Mouse (Mus musculus) ovary, postnatal 10 days (tissue): ENCODE results near the gene Notch4.
"Not testable (repeated sequence)": the region's sequence is repeated elsewhere in the genome, so short reads cannot be mapped to it uniquely, and the experiment has no call there.

ENCODE experiments used
- DNase-seq: peaks from one replicate; pipeline ENCODE4 v3.0.0; 2022; ENCODE audit warnings: low spot score

The Notch4 gene

DNA sequence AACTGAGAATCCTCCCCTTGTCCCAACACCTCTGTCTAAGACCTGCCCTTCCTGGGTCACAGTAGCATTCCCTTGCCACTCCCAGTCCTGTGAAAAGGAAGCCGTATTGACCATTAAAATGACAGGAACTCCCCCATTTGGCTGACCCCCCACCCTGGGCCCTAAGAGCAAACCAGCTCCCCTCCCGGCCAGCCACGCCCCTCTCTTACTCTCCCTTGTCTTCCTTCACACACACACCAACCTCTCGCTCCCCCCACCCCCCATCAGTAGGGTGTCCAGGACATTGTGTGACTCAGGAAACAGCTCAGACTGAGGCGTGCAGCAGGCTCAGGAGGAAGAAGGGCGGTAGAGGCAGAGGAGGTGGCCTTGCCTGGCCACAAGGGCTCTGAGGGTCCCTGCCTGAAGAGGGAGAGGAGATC, at the start of gene Notch4:
TSS of gene Notch4 (plus strand) at position 266 of the 419 bp plus-strand sequence.
- DNase-seq: no peak

DNA sequence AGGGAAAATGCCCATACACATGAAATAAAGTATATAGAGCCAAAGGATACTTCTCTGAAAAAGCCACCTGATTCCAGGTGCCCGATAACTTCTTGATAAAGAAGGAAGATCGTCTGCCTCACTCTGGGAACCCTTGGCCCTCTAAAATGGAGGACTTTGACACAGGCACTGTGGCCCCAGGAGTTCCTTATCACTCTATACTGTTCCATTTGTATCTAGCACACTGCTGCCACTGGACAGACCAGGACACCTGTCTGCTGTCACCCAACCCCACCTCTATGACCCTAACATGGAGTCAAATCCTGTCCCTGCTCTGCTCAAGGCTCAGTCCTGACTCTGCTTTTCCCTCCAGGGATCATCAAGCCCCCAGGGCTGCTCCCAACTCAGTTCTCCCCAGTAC, 47.6 kb upstream of the Notch4 start:
- no peak for DNase-seq

DNA sequence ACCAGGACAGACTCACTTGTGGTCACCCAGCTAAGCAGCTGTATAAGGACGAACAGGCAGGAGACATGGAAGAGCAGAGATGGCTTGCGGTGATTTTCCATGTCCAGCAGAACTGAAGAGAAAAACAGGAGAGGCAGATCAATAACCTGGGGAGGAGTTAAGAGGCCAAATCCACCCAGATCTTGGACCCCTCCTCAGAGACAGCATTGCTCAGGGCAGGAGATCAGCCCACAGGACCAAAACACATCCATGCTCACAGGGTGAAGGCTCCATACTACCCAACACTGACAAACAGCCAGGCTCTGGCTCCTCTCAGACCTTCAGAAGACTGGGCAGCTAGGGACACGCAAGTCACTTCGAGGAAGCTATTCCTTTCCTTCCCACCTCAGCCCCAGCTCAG, 46.8 kb upstream of the Notch4 start, which contains the start of gene Btnl6:
TSS of gene Btnl6 (minus strand) at position 101 of the 400 bp plus-strand sequence.
- no peak for DNase-seq

DNA sequence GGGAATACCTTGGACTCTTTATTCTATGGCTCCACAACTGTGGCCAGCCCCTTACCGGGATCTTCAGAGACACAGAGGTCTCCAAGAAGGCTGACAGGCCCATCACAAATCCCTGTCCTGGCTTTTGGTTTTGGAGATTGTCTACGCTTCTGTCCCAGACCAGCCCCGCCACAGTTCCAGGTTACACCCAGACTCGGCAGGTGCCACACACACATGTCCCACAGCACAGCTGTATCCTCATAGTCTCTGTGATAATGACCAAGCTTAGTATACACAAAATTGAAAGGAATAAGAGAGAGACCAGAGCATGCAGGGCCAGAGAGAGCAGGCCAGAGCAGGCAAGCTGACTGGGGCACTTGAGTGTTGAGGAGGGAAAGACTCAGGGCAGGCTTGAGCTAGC, 46.3 kb upstream of the Notch4 start:
- no peak for DNase-seq

DNA sequence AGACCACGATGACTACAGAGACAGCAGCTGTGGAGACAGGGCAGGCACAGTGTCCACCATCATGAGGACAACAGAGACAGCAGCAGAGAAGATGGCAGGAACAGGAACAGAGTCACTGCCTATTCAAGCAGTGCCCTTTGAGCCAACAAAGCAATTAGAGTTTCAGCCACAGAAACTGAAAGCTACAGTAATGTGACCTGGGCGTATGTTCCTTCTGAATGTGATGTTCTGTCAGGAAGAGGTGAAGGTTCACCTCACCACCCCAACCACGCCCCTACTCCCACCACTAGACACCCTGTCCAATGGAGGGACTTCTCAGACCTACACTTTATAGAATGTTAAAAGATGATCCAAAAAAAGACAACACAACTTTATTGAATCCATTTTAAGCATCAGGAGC, 45.5 kb upstream of the Notch4 start:
- not testable (repeated sequence) for DNase-seq

DNA sequence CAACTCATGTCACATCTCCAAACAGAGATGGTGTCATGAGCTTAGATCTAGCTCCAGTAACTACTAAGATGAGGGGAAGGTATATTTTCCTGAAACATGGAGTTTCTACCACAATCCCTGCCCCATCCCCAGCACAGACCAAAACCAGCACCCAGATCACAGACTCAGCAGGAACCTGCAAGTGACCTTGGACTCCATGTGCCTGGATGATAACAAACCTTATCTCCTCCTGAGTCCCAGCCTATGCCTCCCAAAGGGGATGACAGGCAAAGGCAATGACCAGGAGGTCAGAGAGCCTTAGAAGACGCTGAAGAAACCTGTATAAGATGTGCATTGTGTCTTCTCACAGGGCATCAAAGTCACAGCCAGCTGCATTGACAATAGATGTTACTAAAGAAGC, 45.1 kb upstream of the Notch4 start:
- no peak for DNase-seq

DNA sequence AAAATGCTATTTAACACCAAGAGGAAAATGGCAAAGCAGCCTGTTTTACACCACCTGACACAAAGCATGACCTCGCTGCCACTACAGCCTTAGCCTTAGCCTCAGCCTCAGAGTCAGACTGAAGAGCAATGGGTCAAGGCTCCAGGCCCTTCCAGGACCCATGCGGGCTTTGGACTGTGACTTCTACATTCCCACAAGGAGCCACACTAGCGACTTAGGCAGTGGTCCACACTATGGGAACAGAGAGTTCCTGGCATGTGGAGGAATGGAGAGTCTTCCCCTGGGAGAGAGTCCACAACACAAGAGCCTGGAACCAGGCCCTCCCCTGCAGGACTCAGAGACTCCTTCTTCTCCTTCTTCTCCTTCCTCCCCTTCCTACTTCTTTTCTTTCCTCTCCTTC, 31.4 kb upstream of the Notch4 start:
- no peak for DNase-seq

DNA sequence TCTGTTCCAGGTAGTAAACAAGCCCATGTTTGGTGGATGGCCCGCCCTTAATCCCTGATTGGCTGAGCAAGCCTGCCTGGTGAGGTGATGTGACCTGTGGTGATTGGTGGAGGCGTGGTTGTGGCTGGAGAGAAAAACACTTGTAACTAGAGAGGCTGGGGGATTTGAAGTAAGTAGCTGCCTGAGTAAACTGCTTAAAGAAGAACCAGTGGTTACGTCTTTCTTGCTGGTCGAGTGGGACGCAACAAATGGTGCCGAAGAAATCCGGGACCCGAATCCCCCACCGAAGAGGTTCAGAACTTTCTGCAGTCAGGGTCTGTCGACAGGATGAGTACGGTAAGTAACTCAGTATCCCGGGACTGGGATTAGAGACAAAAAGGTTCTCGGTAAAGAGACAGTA, 20.5 kb upstream of the Notch4 start:
- not testable (repeated sequence) for DNase-seq

DNA sequence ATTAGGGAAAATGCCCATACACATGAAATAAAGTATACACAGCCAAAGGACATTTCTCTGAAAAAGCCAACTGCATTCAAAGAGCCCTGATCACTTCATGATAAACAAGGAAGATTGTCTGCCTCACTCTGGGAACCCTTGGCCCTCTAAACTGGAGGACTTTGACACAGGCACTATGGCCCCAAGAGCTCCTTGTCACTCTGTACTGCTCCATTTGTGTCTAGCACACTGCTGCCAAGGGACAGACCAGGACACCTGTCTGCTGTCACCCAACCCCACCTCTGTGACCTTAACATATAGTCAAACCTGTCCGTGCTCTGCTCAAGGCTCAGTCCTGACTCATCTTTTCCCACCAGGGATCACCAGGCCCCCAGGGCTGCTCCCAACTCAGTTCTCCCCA, 17.3 kb upstream of the Notch4 start:
- no peak for DNase-seq

DNA sequence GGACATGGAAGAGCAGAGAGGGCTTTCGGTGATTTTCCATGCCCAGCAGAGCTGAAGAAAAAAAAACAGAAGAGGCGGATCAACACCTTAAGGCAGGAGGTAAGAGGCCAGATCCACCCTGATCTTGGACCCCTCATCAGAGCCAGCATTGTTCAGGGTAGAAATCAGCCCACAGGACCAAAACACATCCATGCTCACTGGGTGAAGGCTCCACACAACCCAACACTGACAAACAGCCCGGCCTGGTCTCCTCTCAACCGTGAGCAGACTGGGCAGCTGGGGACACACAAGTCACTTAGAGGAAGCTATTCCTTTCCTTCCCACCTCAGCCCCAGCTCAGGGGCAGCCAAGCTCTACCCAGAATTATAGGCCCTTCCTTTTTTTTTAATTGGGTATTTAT, 16.5 kb upstream of the Notch4 start:
- no peak for DNase-seq

DNA sequence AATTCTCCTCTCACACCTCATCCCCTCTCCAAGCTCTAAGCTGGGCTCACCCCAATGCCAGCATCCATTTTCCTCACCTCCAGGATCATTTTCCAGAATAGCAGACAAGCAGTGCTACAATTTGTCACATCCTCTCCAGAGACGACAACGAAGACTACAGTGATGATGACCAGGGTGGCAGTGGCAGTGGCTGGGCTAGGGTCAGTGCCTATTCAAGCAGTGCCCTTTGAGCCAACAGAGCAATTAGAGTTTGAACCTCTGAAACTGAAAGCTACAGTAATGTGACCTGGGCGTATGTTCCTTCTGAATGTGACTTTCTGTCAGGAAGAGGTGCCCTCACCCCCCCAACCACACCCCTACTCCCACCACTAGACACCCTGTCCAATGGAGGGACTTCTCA, 14.9 kb upstream of the Notch4 start:
- DNase-seq: no peak

DNA sequence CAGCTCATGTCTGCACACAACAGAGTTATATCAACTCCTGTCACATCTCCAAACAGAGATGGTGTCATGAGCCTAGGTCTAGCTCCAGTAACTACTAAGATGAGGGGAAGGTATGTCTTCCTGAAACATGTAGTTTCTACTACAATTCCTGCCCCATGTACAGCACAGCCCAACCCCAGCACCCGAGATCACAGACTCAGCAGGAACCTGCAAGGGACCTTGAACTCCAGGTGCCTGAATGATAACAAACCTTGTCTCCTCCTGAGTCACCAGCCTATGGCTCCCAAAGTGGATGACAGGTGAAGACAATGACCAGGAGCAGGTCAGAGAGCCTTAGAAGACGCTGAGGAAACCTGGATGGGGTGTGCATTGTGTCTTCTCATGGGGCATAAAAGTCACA, 14.2 kb upstream of the Notch4 start:
- no peak for DNase-seq

DNA sequence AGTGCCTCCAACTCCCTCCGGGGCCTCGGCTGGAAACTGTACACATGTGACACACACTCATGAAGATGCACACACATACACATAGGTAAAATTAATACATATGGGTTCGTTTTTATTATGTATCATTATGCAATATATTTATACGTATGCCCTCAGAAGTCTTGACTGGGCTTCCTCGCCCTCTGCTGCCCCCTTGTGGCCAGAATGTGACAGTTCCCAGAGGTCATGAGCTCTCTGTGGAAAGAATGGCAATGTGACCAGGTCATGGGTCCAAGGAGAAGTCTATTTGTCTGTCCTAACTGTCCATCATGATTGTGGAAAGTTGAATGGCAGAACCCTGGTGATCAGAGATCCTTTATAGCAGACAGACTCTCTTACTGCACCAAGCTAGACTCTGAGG, 8.6 kb upstream of the Notch4 start:
- peak; percentile 64 for DNase-seq

DNA sequence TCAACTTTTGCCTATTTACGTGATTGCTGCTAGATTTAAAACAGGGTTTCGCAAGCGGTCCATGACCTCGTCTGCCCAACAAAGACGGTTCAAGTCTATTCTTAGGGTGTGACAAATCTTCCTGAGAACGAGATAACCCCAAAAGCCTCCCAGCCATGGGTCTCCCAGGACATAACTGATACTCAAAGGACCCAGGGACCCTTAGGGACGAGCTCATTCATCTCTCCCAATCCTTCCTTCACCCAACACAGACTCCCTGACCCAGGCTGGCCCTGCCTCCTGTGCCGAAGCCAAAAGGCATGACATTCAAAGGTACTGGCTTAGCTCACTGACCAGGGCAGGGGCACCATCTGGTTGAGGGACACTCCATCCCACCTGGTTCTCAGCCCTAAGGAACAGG, 7.7 kb upstream of the Notch4 start:
- DNase-seq: no peak

DNA sequence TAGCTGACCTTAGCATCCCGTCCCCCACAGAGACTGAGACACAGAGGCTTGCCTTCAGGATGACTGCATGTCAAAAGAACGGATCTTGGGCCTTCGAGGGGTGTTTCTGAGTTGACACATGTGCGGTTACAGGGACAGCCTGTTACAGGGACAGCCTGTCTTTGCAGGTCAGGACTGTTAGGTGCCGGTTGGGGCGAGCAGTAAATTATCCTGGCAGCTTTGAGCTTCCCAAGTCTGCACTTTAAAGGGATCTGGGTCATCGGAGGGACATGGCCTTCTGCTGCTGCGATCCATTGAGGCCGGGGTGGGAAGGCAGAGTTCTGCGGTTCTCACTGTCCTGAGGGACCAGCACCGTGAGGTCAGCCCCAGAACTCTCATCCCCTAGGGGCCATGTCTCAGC, 6.7 kb upstream of the Notch4 start:
- no peak for DNase-seq

DNA sequence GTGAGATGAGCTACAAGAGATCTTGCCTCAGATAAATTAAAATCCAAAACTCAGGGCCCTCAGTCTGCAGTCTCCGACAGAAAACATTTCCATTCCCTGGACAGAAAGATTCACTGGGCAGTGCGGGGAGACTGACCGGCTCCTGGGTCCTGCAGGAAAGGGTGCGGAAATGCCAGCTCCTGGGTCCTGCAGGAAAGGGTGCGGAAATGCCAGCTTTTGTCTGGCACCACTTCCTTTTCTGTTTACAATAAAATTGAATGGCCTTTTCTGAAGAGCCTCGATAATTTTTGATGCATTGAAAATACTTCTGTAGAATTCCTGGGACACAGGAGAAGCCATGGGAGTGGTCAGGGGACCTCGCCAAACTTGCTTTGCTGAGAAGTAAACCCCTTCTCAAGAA, 5.0 kb upstream of the Notch4 start:
- no peak for DNase-seq

DNA sequence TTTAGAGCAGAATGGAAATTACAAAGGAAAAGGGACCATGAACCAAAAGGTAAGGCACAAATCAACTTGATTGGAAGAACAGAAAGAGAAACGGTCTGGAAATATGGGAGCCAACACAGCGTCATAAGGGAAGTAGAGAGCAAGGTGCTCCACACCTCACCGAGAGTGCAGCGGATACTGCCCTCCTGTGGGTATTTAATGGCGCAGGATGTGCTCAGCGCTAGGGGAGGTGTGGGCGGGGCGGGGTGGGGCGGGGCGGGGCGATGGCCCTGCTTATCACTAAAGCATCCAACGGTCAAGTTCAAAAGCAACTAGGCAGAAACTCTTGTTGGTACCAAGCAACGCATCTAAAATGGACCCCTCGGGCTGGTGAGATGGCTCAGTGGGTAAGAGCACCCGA, 4.2 kb upstream of the Notch4 start:
- no peak for DNase-seq

DNA sequence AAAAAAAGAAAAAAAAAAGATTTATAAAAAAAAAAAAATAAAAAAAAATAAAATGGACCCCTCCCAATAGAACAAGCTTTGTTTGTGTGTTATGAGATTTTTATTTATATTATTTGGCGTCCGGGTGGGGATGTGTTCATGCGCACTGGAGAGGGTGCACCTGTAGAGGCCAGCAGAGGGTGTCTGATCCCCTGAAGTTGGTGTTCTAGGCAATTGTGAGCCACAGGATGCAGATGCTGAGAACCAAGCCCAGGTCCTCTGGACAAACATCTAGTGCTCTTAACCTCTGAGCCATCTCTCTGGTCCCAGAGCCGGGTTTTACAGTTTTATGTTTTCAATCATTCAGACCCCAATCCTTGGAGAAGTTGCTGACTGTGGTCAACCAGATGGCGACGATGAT, 3.6 kb upstream of the Notch4 start:
- no peak for DNase-seq

DNA sequence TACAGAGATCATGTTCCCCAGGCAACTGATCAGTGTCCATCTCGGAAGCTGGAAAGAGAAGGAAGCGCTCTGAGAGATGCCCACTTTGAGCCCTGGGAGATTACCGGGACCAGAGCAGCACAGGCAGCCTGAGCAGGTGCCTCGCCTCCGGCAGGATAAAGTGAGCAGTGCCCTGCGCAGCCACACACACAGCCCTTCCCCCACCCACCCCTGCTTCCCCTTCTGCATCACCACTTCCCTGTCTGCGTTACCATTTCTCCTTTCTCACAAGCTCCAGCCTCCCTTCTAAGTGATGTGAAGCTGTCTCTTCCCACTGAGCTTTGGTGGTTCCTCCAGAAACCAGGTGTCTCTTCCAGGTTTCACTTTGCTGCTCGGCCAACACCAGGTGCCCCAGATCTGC, 2.9 kb upstream of the Notch4 start:
- no peak for DNase-seq

DNA sequence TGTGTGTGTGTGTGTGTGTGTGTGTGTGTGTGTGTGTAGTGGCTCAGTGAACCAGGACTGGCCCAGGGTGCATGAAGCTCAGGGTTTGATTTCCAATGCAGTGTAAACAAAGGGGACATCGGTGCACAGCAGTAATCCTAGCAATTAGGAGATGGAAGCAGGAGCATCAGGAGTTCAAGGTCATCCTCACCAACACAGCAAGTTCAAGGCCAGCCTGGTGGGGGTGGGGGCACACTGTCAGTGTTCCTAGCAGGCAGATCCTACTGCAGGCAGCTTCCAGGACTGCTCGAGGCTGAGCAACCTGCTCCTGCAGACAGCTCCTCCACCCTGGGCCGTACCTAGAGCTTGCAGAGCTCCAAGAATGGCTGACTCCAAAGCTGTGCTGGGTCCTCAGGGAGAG, 1.5 kb upstream of the Notch4 start:
- no peak for DNase-seq

DNA sequence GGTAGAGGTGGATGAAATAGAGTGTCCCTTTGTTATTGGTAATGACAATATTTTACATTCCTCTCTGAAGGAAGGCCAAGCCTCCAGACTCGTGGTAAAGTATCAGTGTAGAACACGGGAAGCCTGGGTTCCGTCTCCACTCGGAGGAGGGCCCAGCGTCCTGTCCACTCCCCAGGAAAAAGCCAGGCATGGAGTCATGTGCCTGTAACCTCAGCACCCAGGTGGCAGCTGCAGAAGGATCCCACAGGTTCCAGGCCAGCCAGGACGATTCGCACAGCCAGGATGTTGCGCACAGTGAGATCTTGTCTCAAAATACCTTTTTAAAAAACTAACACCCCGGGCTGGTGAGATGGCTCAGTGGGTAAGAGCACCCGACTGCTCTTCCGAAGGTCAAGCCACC, 714 bp upstream of the Notch4 start:
- no peak for DNase-seq

DNA sequence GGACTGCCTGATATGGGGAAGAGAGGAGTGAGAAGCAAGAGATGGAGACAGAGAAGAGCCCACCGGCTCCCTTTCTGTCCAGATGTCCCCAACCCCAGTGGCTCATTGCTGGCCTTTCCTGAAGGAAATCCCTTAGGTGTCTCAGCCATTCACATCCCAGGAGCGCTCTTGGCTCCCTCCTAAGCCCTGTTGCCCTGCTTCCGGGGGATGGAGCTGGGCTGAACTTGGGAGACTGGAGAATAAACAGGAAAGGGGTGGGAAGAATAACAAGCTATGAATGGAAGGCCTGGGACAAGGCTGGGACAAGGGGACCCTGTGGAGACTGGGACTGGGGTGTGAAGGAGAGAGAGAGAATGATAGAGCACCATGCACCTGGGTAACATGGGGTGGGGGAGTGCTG, 728 bp downstream of the Notch4 start:
- DNase-seq: no peak

DNA sequence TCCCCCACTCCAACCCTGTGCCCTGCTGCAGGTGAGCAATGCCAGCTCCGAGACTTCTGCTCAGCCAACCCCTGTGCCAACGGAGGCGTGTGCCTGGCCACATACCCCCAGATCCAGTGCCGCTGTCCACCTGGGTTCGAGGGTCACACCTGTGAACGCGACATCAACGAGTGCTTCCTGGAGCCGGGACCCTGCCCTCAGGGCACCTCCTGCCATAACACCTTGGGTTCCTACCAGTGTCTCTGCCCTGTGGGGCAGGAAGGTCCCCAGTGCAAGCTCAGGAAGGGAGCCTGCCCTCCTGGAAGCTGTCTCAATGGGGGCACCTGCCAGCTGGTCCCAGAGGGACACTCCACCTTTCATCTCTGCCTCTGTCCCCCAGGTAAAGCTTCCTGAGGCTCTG, 3.2 kb downstream of the Notch4 start:
- DNase-seq: no peak

DNA sequence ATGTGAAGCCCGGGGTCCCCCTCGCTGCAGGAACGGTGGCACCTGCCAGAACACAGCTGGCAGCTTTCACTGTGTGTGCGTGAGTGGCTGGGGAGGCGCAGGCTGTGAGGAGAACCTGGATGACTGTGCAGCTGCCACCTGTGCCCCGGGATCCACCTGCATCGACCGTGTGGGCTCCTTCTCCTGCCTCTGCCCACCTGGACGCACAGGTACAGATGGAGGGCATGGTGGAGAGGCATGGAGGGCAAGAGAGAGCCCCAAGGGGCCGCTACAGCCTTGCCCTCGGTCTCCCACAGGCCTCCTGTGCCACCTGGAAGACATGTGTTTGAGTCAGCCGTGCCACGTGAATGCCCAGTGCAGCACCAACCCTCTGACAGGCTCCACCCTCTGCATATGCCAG, 4.4 kb downstream of the Notch4 start:
- DNase-seq: no peak

DNA sequence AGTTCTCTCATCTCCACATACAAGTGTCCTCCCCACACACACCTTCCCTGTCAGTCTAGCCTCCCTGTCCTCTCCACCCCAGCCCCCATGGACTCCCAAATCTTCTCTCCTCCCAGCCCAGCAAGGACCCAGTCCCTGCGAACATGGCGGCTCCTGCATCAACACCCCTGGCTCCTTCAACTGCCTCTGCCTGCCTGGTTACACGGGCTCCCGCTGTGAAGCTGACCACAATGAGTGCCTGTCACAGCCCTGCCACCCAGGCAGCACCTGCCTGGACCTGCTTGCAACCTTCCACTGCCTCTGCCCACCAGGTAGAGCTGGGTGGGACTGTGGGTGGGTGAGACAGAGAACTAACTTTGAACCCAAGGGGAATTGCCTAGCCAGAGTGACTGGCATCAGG, 5.9 kb downstream of the Notch4 start:
- no peak for DNase-seq
